In genomic region chr8:83668010-83668916, GRCm38 (mm10) we compare ENCODE assay signal across 8 mouse cellular contexts. TPM values are rescaled to one million over a fixed set of nuclear protein-coding genes. Genes with fewer than 3 reads are reported as not detected.
DNase-seq lines count a peak whose midpoint lies in the region; ATAC-seq and TF ChIP-seq lines count a peak whose summit lies in the region.
"Had no signal": no experiment of that assay in that cellular context is flagged by ENCODE, and none has a peak within 500 bp of the region (broad histone marks: within the 10 kb centered on the region; RNA-seq: fewer than 3 reads in every experiment).

No protein-coding gene starts in this region.

- peaks cover 9% of the 10 kb centered on the region; the same call in 1 of the 2 replicates for H3K36me3 ChIP-seq in ES-E14 (ENCODE audit: control insufficient read depth, insufficient read depth, low read length, poor library complexity, severe bottlenecking)
- H3K36me3 ChIP-seq in embryonic facial prominence, embryonic 10.5 days (replicated peaks) = peaks cover 53% of the 10 kb centered on the region
- H3K36me3 ChIP-seq in heart, postnatal 0 days (replicated peaks; ENCODE audit: control insufficient read depth, insufficient read depth, low read length) = peaks cover 39% of the 10 kb centered on the region
- peaks cover 58% of the 10 kb centered on the region for H3K36me3 ChIP-seq in midbrain, embryonic 10.5 days

- H3K9ac ChIP-seq in ES-E14 (ENCODE audit: insufficient read depth, low read depth, low read length, poor library complexity, severe bottlenecking) = peak overlapping the region; percentile 61
- no peak overlapping the region for H3K9ac ChIP-seq in heart, postnatal 0 days (replicated peaks; ENCODE audit: low read depth, low read length)

- peak overlapping the region; percentile 66 to 78 for H3K4me3 ChIP-seq in ES-E14 (ENCODE audit: insufficient read depth in 1 of 2, low read depth in 1 of 2, low read length in 2 of 2, poor library complexity in 1 of 2, severe bottlenecking in 1 of 2)
- H3K4me3 ChIP-seq in embryonic facial prominence, embryonic 10.5 days = peak overlapping the region; percentile 55
- peak overlapping the region; percentile 34 for H3K4me3 ChIP-seq in heart, postnatal 0 days (ENCODE audit: low read depth, low read length)
- H3K4me3 ChIP-seq in midbrain, embryonic 10.5 days = peak overlapping the region; percentile 56

- no peak for DNase-seq in ES-E14 (ENCODE audit: low read depth, low spot score)
- DNase-seq in adrenal gland, adult 8-10 months = peak; percentile 60
- DNase-seq in embryonic facial prominence, embryonic 10.5 days (ENCODE audit: low spot score) = peak; percentile 89
- DNase-seq in heart, postnatal 0 days (ENCODE audit: low spot score) = peak; percentile 64
- peak; percentile 61 to 85 for DNase-seq in left cerebral cortex, postnatal 10 days (ENCODE audit: extremely low spot score in 1 of 2, low spot score in 2 of 2)
- DNase-seq in midbrain, embryonic 10.5 days (ENCODE audit: low spot score) = peak; percentile 84
- peak; percentile 31 to 72 for DNase-seq in spleen, postnatal 10 days (ENCODE audit: low spot score in 2 of 2)

- TF ChIP-seq EP300 in heart, postnatal 0 days (IDR thresholded peaks at IDR 0.05; ENCODE audit: low read depth) = no peak

- no peak overlapping the region for H3K27ac ChIP-seq in ES-E14 (ENCODE audit: insufficient read depth, low read depth, low read length, poor library complexity, severe bottlenecking)
- peak overlapping the region; percentile 77 for H3K27ac ChIP-seq in embryonic facial prominence, embryonic 10.5 days (replicated peaks)
- no peak overlapping the region for H3K27ac ChIP-seq in heart, postnatal 0 days (ENCODE audit: low read depth)
- H3K27ac ChIP-seq in midbrain, embryonic 10.5 days (replicated peaks) = peak overlapping the region; percentile 79
- H3K27ac ChIP-seq: macrophage had no signal

- peak overlapping the region; percentile 57 for H3K4me2 ChIP-seq in heart, postnatal 0 days (ENCODE audit: low read depth, low read length)

- H3K4me1 ChIP-seq in ES-E14 (ENCODE audit: control insufficient read depth in 2 of 2, insufficient read depth in 2 of 2, low read length in 2 of 2, poor library complexity in 1 of 2) = peaks cover 3 to 12% of the 10 kb centered on the region in 2 experiments; a peak in 2 of 4 replicates
- H3K4me1 ChIP-seq in embryonic facial prominence, embryonic 10.5 days = peaks cover 52% of the 10 kb centered on the region
- H3K4me1 ChIP-seq in heart, postnatal 0 days (ENCODE audit: control insufficient read depth, insufficient read depth) = peaks cover 19% of the 10 kb centered on the region
- H3K4me1 ChIP-seq in midbrain, embryonic 10.5 days = peaks cover 36% of the 10 kb centered on the region

- no peaks in the 10 kb centered on the region for H3K9me3 ChIP-seq in ES-E14 (ENCODE audit: control insufficient read depth, insufficient read depth, low read depth, low read length)
- no peaks in the 10 kb centered on the region for H3K9me3 ChIP-seq in embryonic facial prominence, embryonic 10.5 days
- no peaks in the 10 kb centered on the region for H3K9me3 ChIP-seq in heart, postnatal 0 days (replicated peaks; ENCODE audit: control insufficient read depth, low read length)
- H3K9me3 ChIP-seq in midbrain, embryonic 10.5 days (replicated peaks) = no peaks in the 10 kb centered on the region

- peaks cover 30% of the 10 kb centered on the region for H3K27me3 ChIP-seq in embryonic facial prominence, embryonic 10.5 days (replicated peaks; ENCODE audit: low read depth, poor library complexity, severe bottlenecking)
- peaks cover 6% of the 10 kb centered on the region; the same call in 1 of the 2 replicates for H3K27me3 ChIP-seq in heart, postnatal 0 days (ENCODE audit: control insufficient read depth, insufficient read depth, low read length)
- peaks cover 22% of the 10 kb centered on the region for H3K27me3 ChIP-seq in midbrain, embryonic 10.5 days (ENCODE audit: low read depth, poor library complexity, severe bottlenecking)

- intact Hi-C loops in left cerebral cortex, postnatal 10 days (cut with DNase I) = no loop called here

- 22% methylated on average over 80 of the region's 80 CpGs for WGBS in embryonic facial prominence, embryonic 10.5 days
- WGBS in heart, postnatal 0 days = 27% methylated on average over 80 of the region's 80 CpGs
- 20% methylated on average over 80 of the region's 80 CpGs for WGBS in midbrain, embryonic 10.5 days

- TF ChIP-seq CTCF in heart, postnatal 0 days (IDR thresholded peaks at IDR 0.05; ENCODE audit: low read depth) = peak; percentile 71

- ATAC-seq in heart, postnatal 0 days (ENCODE audit: insufficient read depth, low read depth) = peak; percentile 47; the same call in 1 of the 2 replicates

- in situ Hi-C loops in ES-E14 (cut with MboI; ENCODE audit: low sequenced_read_pairs in 2 of 2, unreplicated experiment in 2 of 2) = no loop called here

TF ChIP-seq in ES-E14, 5 proteins besides CTCF, POLR2A, EP300 and RAD21:
- no peak for TF ChIP-seq HCFC1 (IDR thresholded peaks at IDR 0.05; ENCODE audit: borderline replicate concordance, insufficient read depth, low read length)
- TF ChIP-seq CHD2 (IDR thresholded peaks at IDR 0.05; ENCODE audit: low read depth, low read length) = no peak
- TF ChIP-seq ZNF384 (IDR thresholded peaks at IDR 0.05; ENCODE audit: low read depth, low read length) = no peak
- no peak for TF ChIP-seq ZC3H11A (IDR thresholded peaks at IDR 0.05; ENCODE audit: borderline replicate concordance, low read depth, low read length)
- TF ChIP-seq MAFK (IDR thresholded peaks at IDR 0.05; ENCODE audit: insufficient read depth, low read depth, low read length) = no peak

RNA-seq across cellular contexts. Expression of gene Ptger1, which starts 1.8 kb away (rescaled TPM):
- 1.7 and 2.4 TPM in 2 replicates for total RNA-seq in ES-E14 (2012; rRNA removed)
- 1 to 10 TPM in 2 of 4 experiments, under 1 TPM in 2; 0.77 to 1.4 (median 1.1) TPM for total RNA-seq in adrenal gland, adult 8-10 months (2022)
- 0.36 and 0.41 TPM in 2 replicates for polyA plus RNA-seq in embryonic facial prominence, embryonic 10.5 days (2016; fragmentation: Nextera tagmentation; extraction: Ambion mirVana)
- total RNA-seq in heart, postnatal 0 days (2014; rRNA removed; ENCODE audit: low replicate concordance) = 0.15 TPM in 1 of 2 replicates, not detected in the other
- 0.20 and 0.32 TPM in 2 replicates for polyA plus RNA-seq in heart, postnatal 0 days (2015; fragmentation: Nextera tagmentation; extraction: Ambion mirVana)
- total RNA-seq in left cerebral cortex, postnatal 10 days (2021) = under 1 TPM; 0.71 to 0.77 TPM
- polyA plus RNA-seq in midbrain, embryonic 10.5 days (2016; fragmentation: Nextera tagmentation; extraction: Ambion mirVana) = 0.29 and 0.38 TPM in 2 replicates

RNA-seq across cellular contexts. Expression of gene Gipc1, which starts 15.8 kb away (rescaled TPM):
- total RNA-seq in ES-E14 (2012; rRNA removed) = 73.2 and 73.7 TPM in 2 replicates
- 10 to 100 TPM; 35.1 to 48.0 (median 40.1) TPM for total RNA-seq in adrenal gland, adult 8-10 months (2022)
- polyA plus RNA-seq in embryonic facial prominence, embryonic 10.5 days (2016; fragmentation: Nextera tagmentation; extraction: Ambion mirVana) = 208 and 209 TPM in 2 replicates
- 82.2 and 82.6 TPM in 2 replicates for total RNA-seq in heart, postnatal 0 days (2014; rRNA removed; ENCODE audit: low replicate concordance)
- 101 and 102 TPM in 2 replicates for polyA plus RNA-seq in heart, postnatal 0 days (2015; fragmentation: Nextera tagmentation; extraction: Ambion mirVana)
- total RNA-seq in left cerebral cortex, postnatal 10 days (2021) = 10 to 100 TPM; 84.0 to 86.7 TPM
- 233 and 242 TPM in 2 replicates for polyA plus RNA-seq in midbrain, embryonic 10.5 days (2016; fragmentation: Nextera tagmentation; extraction: Ambion mirVana)

RNA-seq across cellular contexts. Expression of gene Pkn1, which starts 30.7 kb away (rescaled TPM):
- total RNA-seq in ES-E14 (2012; rRNA removed) = 24.7 and 33.2 TPM in 2 replicates
- 100 to 1,000 TPM; 108 to 141 (median 123) TPM for total RNA-seq in adrenal gland, adult 8-10 months (2022)
- polyA plus RNA-seq in embryonic facial prominence, embryonic 10.5 days (2016; fragmentation: Nextera tagmentation; extraction: Ambion mirVana) = 30.3 and 30.9 TPM in 2 replicates
- 44.2 and 57.4 TPM in 2 replicates for total RNA-seq in heart, postnatal 0 days (2014; rRNA removed; ENCODE audit: low replicate concordance)
- 13.0 and 14.2 TPM in 2 replicates for polyA plus RNA-seq in heart, postnatal 0 days (2015; fragmentation: Nextera tagmentation; extraction: Ambion mirVana)
- 10 to 100 TPM; 73.1 to 75.9 TPM for total RNA-seq in left cerebral cortex, postnatal 10 days (2021)
- 22.8 and 27.0 TPM in 2 replicates for polyA plus RNA-seq in midbrain, embryonic 10.5 days (2016; fragmentation: Nextera tagmentation; extraction: Ambion mirVana)

RNA-seq across cellular contexts. Expression of gene Ddx39, which starts 46.7 kb away (rescaled TPM):
- 274 and 324 TPM in 2 replicates for total RNA-seq in ES-E14 (2012; rRNA removed)
- total RNA-seq in adrenal gland, adult 8-10 months (2022) = 10 to 100 TPM; 15.4 to 28.6 (median 20.7) TPM
- 286 and 311 TPM in 2 replicates for polyA plus RNA-seq in embryonic facial prominence, embryonic 10.5 days (2016; fragmentation: Nextera tagmentation; extraction: Ambion mirVana)
- total RNA-seq in heart, postnatal 0 days (2014; rRNA removed; ENCODE audit: low replicate concordance) = 92.5 and 95.7 TPM in 2 replicates
- polyA plus RNA-seq in heart, postnatal 0 days (2015; fragmentation: Nextera tagmentation; extraction: Ambion mirVana) = 75.5 and 79.3 TPM in 2 replicates
- total RNA-seq in left cerebral cortex, postnatal 10 days (2021) = 10 to 100 TPM; 24.4 to 25.2 TPM
- polyA plus RNA-seq in midbrain, embryonic 10.5 days (2016; fragmentation: Nextera tagmentation; extraction: Ambion mirVana) = 314 and 357 TPM in 2 replicates

Comparison
In these comparisons a context has a peak if more than half of its experiments do, and no peak if none do; other contexts are left out.
1. H3K27ac ChIP-seq: peak in embryonic facial prominence, embryonic 10.5 days (single experiment) and midbrain, embryonic 10.5 days (single experiment); none in ES-E14 (single experiment) and heart, postnatal 0 days (single experiment).
2. Peak in every context shown above with its lines, with median percentiles within 50 percentile points of each other: H3K4me3 ChIP-seq.